ENCODE assay signal across 40 mouse cellular contexts in genomic region chr15:82822347-82822746, GRCm38 (mm10). TPM values are rescaled to one million over a fixed set of nuclear protein-coding genes. Genes with fewer than 3 reads are reported as not detected.
"Had no signal": no experiment of that assay in that cellular context is flagged by ENCODE, and none has a peak within 500 bp of the region (broad histone marks: within the 10 kb centered on the region; RNA-seq: fewer than 3 reads in every experiment).

No protein-coding gene starts in this region.

- H3K27ac ChIP-seq: gastrocnemius, adult 2 months; heart, adult 2 months; hindbrain, embryonic 10.5 days; hindbrain, embryonic 12.5 days; hindbrain, embryonic 14.5 days; hindbrain, postnatal 0 days; kidney, embryonic 15.5 days; kidney, postnatal 0 days; limb, embryonic 13.5 days; limb, embryonic 15.5 days; liver, embryonic 12.5 days; liver, embryonic 14.5 days had no signal

- H3K9ac ChIP-seq: heart, embryonic 12.5 days; hindbrain, embryonic 14.5 days; kidney, embryonic 15.5 days; limb, embryonic 13.5 days; limb, embryonic 15.5 days; liver, embryonic 12.5 days; liver, embryonic 14.5 days had no signal

- H3K27me3 ChIP-seq: heart, embryonic 12.5 days; hindbrain, embryonic 12.5 days; kidney, embryonic 15.5 days; limb, embryonic 13.5 days; limb, embryonic 15.5 days; liver, embryonic 12.5 days had no signal

- ATAC-seq: hindbrain, postnatal 0 days; intestine, embryonic 16.5 days; liver, embryonic 12.5 days had no signal

- H3K4me1 ChIP-seq: heart, embryonic 12.5 days; hindbrain, embryonic 10.5 days; hindbrain, embryonic 12.5 days; limb, embryonic 13.5 days; limb, embryonic 15.5 days; liver, embryonic 12.5 days had no signal

- H3K9me3 ChIP-seq: heart, embryonic 12.5 days; hindbrain, embryonic 10.5 days; hindbrain, embryonic 12.5 days; kidney, embryonic 15.5 days; limb, embryonic 13.5 days; limb, embryonic 15.5 days; liver, embryonic 12.5 days had no signal

- H3K4me3 ChIP-seq: gastrocnemius, adult 2 months; heart, adult 2 months; heart, embryonic 12.5 days; hindbrain, embryonic 10.5 days; hindbrain, embryonic 12.5 days; kidney, embryonic 15.5 days; limb, embryonic 13.5 days; limb, embryonic 15.5 days; liver, embryonic 12.5 days had no signal

- H3K36me3 ChIP-seq: hindbrain, embryonic 12.5 days had no signal

- H3K4me2 ChIP-seq: heart, embryonic 12.5 days; hindbrain, embryonic 12.5 days; hindbrain, embryonic 14.5 days; kidney, embryonic 15.5 days; limb, embryonic 13.5 days; limb, embryonic 15.5 days; liver, embryonic 12.5 days had no signal

- DNase-seq: gastrocnemius, adult 2 months; gastrocnemius, postnatal 10 days; gastrocnemius, postnatal 25 days; heart, adult 2 months; heart, postnatal 10 days; heart, postnatal 4 days; kidney, adult 11 months; kidney, adult 2 months; kidney, adult 9 months; kidney, postnatal 14 days; kidney, postnatal 36 days; layer of hippocampus, adult 9-11 months; layer of hippocampus, postnatal 36 days; left cerebral cortex, postnatal 4 days had no signal

RNA-seq across cellular contexts. Expression of gene Cyp2d26, which starts 28.3 kb away (rescaled TPM):
- total RNA-seq: gastrocnemius, adult 2 months; gastrocnemius, postnatal 25 days; granulocyte monocyte progenitor cell, adult 5-6 weeks; heart, adult 2 months; heart, postnatal 10 days; heart, postnatal 25 days; heart, postnatal 4 days; hindbrain, postnatal 0 days; layer of hippocampus, adult 8-10 months; layer of hippocampus, postnatal 14 days; layer of hippocampus, postnatal 36 days; left cerebral cortex, adult 18-20 months; left cerebral cortex, adult 8-10 months; left cerebral cortex, postnatal 25 days had no signal
- polyA plus RNA-seq: heart, adult 2 months; heart, embryonic 12.5 days; heart, embryonic 14.5 days; hindbrain, embryonic 10.5 days; hindbrain, embryonic 12.5 days; hindbrain, embryonic 14.5 days; hindbrain, postnatal 0 days; limb, embryonic 13.5 days had no signal

RNA-seq across cellular contexts. Expression of gene Cyp2d40, which starts 58.4 kb away (rescaled TPM):
- total RNA-seq: gastrocnemius, adult 2 months; gastrocnemius, postnatal 10 days; gastrocnemius, postnatal 25 days; gastrocnemius, postnatal 4 days; granulocyte monocyte progenitor cell, adult 5-6 weeks; heart, adult 2 months; heart, postnatal 10 days; heart, postnatal 25 days; heart, postnatal 4 days; hindbrain, postnatal 0 days; layer of hippocampus, adult 18-20 months; layer of hippocampus, adult 8-10 months; layer of hippocampus, postnatal 14 days; layer of hippocampus, postnatal 36 days; left cerebral cortex, adult 18-20 months; left cerebral cortex, adult 8-10 months; left cerebral cortex, postnatal 10 days; left cerebral cortex, postnatal 25 days; left cerebral cortex, postnatal 4 days had no signal
- polyA plus RNA-seq: heart, adult 2 months; heart, embryonic 12.5 days; heart, embryonic 14.5 days; heart, embryonic 16.5 days; hindbrain, embryonic 10.5 days; hindbrain, embryonic 12.5 days; hindbrain, embryonic 14.5 days; hindbrain, postnatal 0 days; intestine, embryonic 14.5 days; kidney, embryonic 15.5 days; kidney, postnatal 0 days; limb, embryonic 11.5 days; limb, embryonic 13.5 days; limb, embryonic 15.5 days; liver, embryonic 12.5 days had no signal
